Mouse (Mus musculus) heart, embryonic 13.5 days (tissue): ENCODE measurements at regions not wholly inside any gene's neighbourhood (a gene's known extent, or its start where the extent isn't known, plus 50 kb on each side); places are given as distances from the start of the nearest gene placed in this dataset.
"Not testable (repeated sequence)": the region's sequence is repeated elsewhere in the genome, so short reads cannot be mapped to it uniquely, and the experiment has no call there.

ENCODE experiments used
- ATAC-seq: fragments of 200-750 bp; cut with Nextera tagmentation; 2 replicates; pipeline ENCODE4 v1.8.0; 2017; ENCODE audit warnings: moderate TSS enrichment; ENCODE audit not compliant: insufficient number of reproducible peaks, low FRiP score, low TSS enrichment; ENCODE audit errors: extremely low read depth
- H3K27ac ChIP-seq: fragments of 300-500 bp; sonication (generic); replicated peaks from 2 replicates; pipeline ENCODE4 v1.5.1; 2015; ENCODE audit warnings: moderate library complexity, mild to moderate bottlenecking, inconsistent platforms
- H3K27me3 ChIP-seq: fragments of 300-500 bp; sonication (generic); replicated peaks from 2 replicates; pipeline ENCODE4 v1.6.1; 2015; ENCODE audit warnings: mild to moderate bottlenecking, inconsistent platforms
- H3K36me3 ChIP-seq: fragments of 300-500 bp; sonication (generic); 2 replicates; pipeline ENCODE4 v1.6.1; 2015; ENCODE audit warnings: mild to moderate bottlenecking, inconsistent platforms
- H3K4me1 ChIP-seq: fragments of 300-500 bp; sonication (generic); 2 replicates; pipeline ENCODE4 v1.6.1; 2015; ENCODE audit warnings: inconsistent platforms
- H3K4me2 ChIP-seq: fragments of 300-500 bp; sonication (generic); 2 replicates; pipeline ENCODE4 v1.6.1; 2015; ENCODE audit warnings: inconsistent platforms, mild to moderate bottlenecking, moderate library complexity
- H3K4me3 ChIP-seq: fragments of 300-500 bp; sonication (generic); 2 replicates; pipeline ENCODE4 v1.5.1; 2015; ENCODE audit warnings: moderate library complexity, mild to moderate bottlenecking, inconsistent platforms
- H3K9ac ChIP-seq: fragments of 300-500 bp; sonication (generic); 2 replicates; pipeline ENCODE4 v1.6.1; 2015; ENCODE audit warnings: inconsistent platforms, mild to moderate bottlenecking, moderate library complexity
- H3K9me3 ChIP-seq: fragments of 300-500 bp; sonication (generic); 2 replicates; pipeline ENCODE4 v1.6.1; 2016; ENCODE audit warnings: inconsistent platforms
- WGBS: fragments of 180-500 bp; shearing (Covaris S2); methylation state at CpG from one replicate; pipeline ENCODE4 v1.1.7; 2015; ENCODE audit warnings: mixed read lengths; 5-methylcytosine and 5-hydroxymethylcytosine counted together

GRCm38 (mm10) chr8:34280433-34280832 lies 168.9 kb upstream of the Gm10131 start:
- H3K4me2 ChIP-seq: no peak overlapping the region; the same call in 1 of the 2 replicates
- H3K4me3 ChIP-seq: no peak overlapping the region
- H3K4me1 ChIP-seq: peaks cover 5% of the 10 kb centered on the region; the same call in 1 of the 2 replicates
- no peaks in the 10 kb centered on the region for H3K27me3 ChIP-seq
- ATAC-seq: no peak
- WGBS: no CpG with 5 or more reads among the region's 11 CpGs
- H3K36me3 ChIP-seq: no peaks in the 10 kb centered on the region
- no peaks in the 10 kb centered on the region for H3K9me3 ChIP-seq
- no peak overlapping the region for H3K27ac ChIP-seq
- H3K9ac ChIP-seq: no peak overlapping the region

GRCm38 (mm10) chr8:34275977-34276660 lies 164.6 kb upstream of the Gm10131 start:
- 56% methylated on average over 7 of the region's 7 CpGs for WGBS

GRCm38 (mm10) chr8:34274796-34275195 lies 163.3 kb upstream of the Gm10131 start:
- not testable (repeated sequence) for H3K4me1 ChIP-seq, H3K27ac ChIP-seq, H3K27me3 ChIP-seq, H3K9me3 ChIP-seq, H3K9ac ChIP-seq, H3K36me3 ChIP-seq, ATAC-seq, H3K4me3 ChIP-seq, H3K4me2 ChIP-seq
- WGBS: 82% methylated on average over 2 of the region's 2 CpGs

More at GRCm38 (mm10) chr8:34275977-34276660, 164.6 kb upstream of the Gm10131 start:
- no peak for ATAC-seq
- Histone ChIP-seq H3K36me3 (no peaks in the 10 kb centered on the region), H3K4me2 (no peak overlapping the region), H3K27ac (no peak overlapping the region), H3K27me3 (no peaks in the 10 kb centered on the region), H3K4me1 (peaks cover 1% of the 10 kb centered on the region; the same call in 1 of the 2 replicates), H3K4me3 (no peak overlapping the region), H3K9me3 (no peaks in the 10 kb centered on the region), H3K9ac (no peak overlapping the region)

- Histone ChIP-seq H3K27me3 (no peaks in the 10 kb centered on the region), H3K4me3 (no peak overlapping the region), H3K4me2 (no peak overlapping the region), H3K9ac (no peak overlapping the region), H3K36me3 (no peaks in the 10 kb centered on the region), H3K4me1 (no peaks in the 10 kb centered on the region), H3K27ac (no peak overlapping the region), H3K9me3 (no peaks in the 10 kb centered on the region)
- WGBS: 79% methylated on average over 6 of the region's 6 CpGs
- ATAC-seq: no peak
These were observed 162.6 kb upstream of the Gm10131 start for GRCm38 (mm10) chr8:34274171-34274570.

GRCm38 (mm10) chr8:34269848-34270247 lies 158.3 kb upstream of the Gm10131 start:
- no peak overlapping the region for H3K4me2 ChIP-seq
- WGBS: 84% methylated on average over 6 of the region's 6 CpGs
- H3K27me3 ChIP-seq: no peaks in the 10 kb centered on the region
- H3K9ac ChIP-seq: no peak overlapping the region
- no peaks in the 10 kb centered on the region for H3K36me3 ChIP-seq
- H3K4me1 ChIP-seq: no peaks in the 10 kb centered on the region
- ATAC-seq: no peak
- no peak overlapping the region for H3K4me3 ChIP-seq
- no peak overlapping the region for H3K27ac ChIP-seq
- H3K9me3 ChIP-seq: no peaks in the 10 kb centered on the region

- H3K9me3 ChIP-seq: no peaks in the 10 kb centered on the region
- H3K27ac ChIP-seq: no peak overlapping the region
- no peaks in the 10 kb centered on the region for H3K36me3 ChIP-seq
- H3K4me3 ChIP-seq: no peak overlapping the region
- ATAC-seq: no peak
- no peaks in the 10 kb centered on the region for H3K27me3 ChIP-seq
- H3K4me1 ChIP-seq: no peaks in the 10 kb centered on the region
- 78% methylated on average over 18 of the region's 18 CpGs for WGBS
- H3K4me2 ChIP-seq: no peak overlapping the region
- no peak overlapping the region for H3K9ac ChIP-seq
These were observed 157.4 kb upstream of the Gm10131 start for GRCm38 (mm10) chr8:34268806-34269520.

GRCm38 (mm10) chr8:34254978-34255377 lies 143.4 kb upstream of the Gm10131 start:
- no peak for ATAC-seq
- WGBS: 73% methylated on average over 2 of the region's 2 CpGs
- H3K27me3 ChIP-seq: no peaks in the 10 kb centered on the region

GRCm38 (mm10) chr8:34251934-34252333 lies 140.4 kb upstream of the Gm10131 start:
- Histone ChIP-seq H3K36me3 (no peaks in the 10 kb centered on the region), H3K9ac (no peak overlapping the region)
- WGBS: 78% methylated on average over 7 of the region's 7 CpGs

More at GRCm38 (mm10) chr8:34254978-34255377, 143.4 kb upstream of the Gm10131 start:
- Histone ChIP-seq H3K4me3 (no peak overlapping the region), H3K9ac (no peak overlapping the region), H3K36me3 (no peaks in the 10 kb centered on the region), H3K27ac (no peak overlapping the region), H3K4me2 (no peak overlapping the region), H3K9me3 (no peaks in the 10 kb centered on the region), H3K4me1 (no peaks in the 10 kb centered on the region)

GRCm38 (mm10) chr8:34239346-34239900 lies 127.9 kb upstream of the Gm10131 start:
- no peaks in the 10 kb centered on the region for H3K27me3 ChIP-seq
- WGBS: 84% methylated on average over 6 of the region's 6 CpGs
- no peak overlapping the region for H3K27ac ChIP-seq
- peaks cover 6% of the 10 kb centered on the region for H3K9me3 ChIP-seq
- ATAC-seq: no peak
- H3K9ac ChIP-seq: no peak overlapping the region
- H3K4me3 ChIP-seq: no peak overlapping the region
- no peaks in the 10 kb centered on the region for H3K4me1 ChIP-seq
- H3K4me2 ChIP-seq: no peak overlapping the region
- H3K36me3 ChIP-seq: no peaks in the 10 kb centered on the region

More at GRCm38 (mm10) chr8:34251934-34252333, 140.4 kb upstream of the Gm10131 start:
- ATAC-seq: no peak
- Histone ChIP-seq H3K9me3 (no peaks in the 10 kb centered on the region), H3K27me3 (no peaks in the 10 kb centered on the region), H3K4me1 (no peaks in the 10 kb centered on the region), H3K4me3 (no peak overlapping the region), H3K27ac (no peak overlapping the region), H3K4me2 (no peak overlapping the region)

GRCm38 (mm10) chr8:34233705-34234104 lies 122.2 kb upstream of the Gm10131 start:
- WGBS: 48% methylated on average over 4 of the region's 4 CpGs
- Histone ChIP-seq H3K4me3 (no peak overlapping the region), H3K27me3 (no peaks in the 10 kb centered on the region), H3K4me1 (peaks cover 10% of the 10 kb centered on the region), H3K9ac (no peak overlapping the region), H3K27ac (no peak overlapping the region), H3K36me3 (no peaks in the 10 kb centered on the region), H3K9me3 (peaks cover 10% of the 10 kb centered on the region), H3K4me2 (no peak overlapping the region)
- no peak for ATAC-seq

- Histone ChIP-seq H3K36me3 (no peaks in the 10 kb centered on the region), H3K27ac (no peak overlapping the region), H3K9me3 (peaks cover 4% of the 10 kb centered on the region), H3K4me1 (peaks cover 23% of the 10 kb centered on the region), H3K4me3 (no peak overlapping the region), H3K27me3 (no peaks in the 10 kb centered on the region), H3K9ac (no peak overlapping the region), H3K4me2 (no peak overlapping the region)
- WGBS: 39% methylated on average over 3 of the region's 3 CpGs
- ATAC-seq: peak; percentile 69
These were observed 117.9 kb upstream of the Gm10131 start for GRCm38 (mm10) chr8:34229477-34229876.
